Mouse (Mus musculus) liver, adult 2 months (tissue): ENCODE measurements around the gene Hs3st3a1.

Experiments used
- CTCF ChIP-seq: fragments of 200-500 bp; IDR thresholded peaks from 2 replicates; pipeline ENCODE4 v1.5.1; 2011; ENCODE audit warnings: low read depth, low read length, control low read depth
- POLR2A ChIP-seq: fragments of 200-500 bp; IDR thresholded peaks from 2 replicates; pipeline ENCODE4 v1.6.1; 2011; ENCODE audit warnings: low read length, control low read depth; ENCODE audit not compliant: insufficient read depth; ENCODE audit errors: extremely low read depth

GRCm38 (mm10) chr11:64494448-64494847 is 59.3 kb downstream of the Hs3st3a1 start:
- TF ChIP-seq CTCF (no peak), POLR2A (no peak)
